Mouse (Mus musculus) ES-E14 (cell line): ENCODE measurements around the gene Psmc2.

ENCODE experiments used
- CHD2 ChIP-seq: IDR thresholded peaks from 2 replicates; pipeline ENCODE4 v1.6.1; 2014; ENCODE audit warnings: mild to moderate bottlenecking, low read depth, low read length, inconsistent platforms
- HCFC1 ChIP-seq: IDR thresholded peaks from 2 replicates; pipeline ENCODE4 v1.6.1; 2012; ENCODE audit warnings: low read length, inconsistent platforms, borderline replicate concordance; ENCODE audit not compliant: insufficient read depth
- MAFK ChIP-seq: IDR thresholded peaks from 2 replicates; pipeline ENCODE4 v1.6.1; 2014; ENCODE audit warnings: mild to moderate bottlenecking, low read depth, low read length, inconsistent platforms; ENCODE audit not compliant: insufficient read depth

DNA sequence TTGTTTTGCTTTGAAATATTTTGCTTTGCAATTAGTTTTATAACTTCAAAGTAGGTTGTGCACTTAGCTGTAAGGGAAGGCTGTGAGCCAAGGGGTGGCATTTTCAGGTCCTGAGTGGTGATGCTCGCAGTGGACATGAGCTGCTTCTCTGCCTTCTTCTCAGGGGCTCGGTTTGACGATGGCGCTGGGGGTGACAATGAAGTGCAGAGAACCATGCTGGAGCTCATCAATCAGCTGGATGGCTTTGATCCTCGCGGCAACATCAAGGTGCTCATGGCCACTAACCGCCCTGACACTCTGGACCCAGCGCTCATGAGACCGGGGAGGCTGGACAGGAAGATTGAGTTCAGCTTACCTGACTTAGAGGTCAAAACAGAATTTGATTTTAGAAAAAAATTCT, 17.8 kb downstream of the Psmc2 start:
- TF ChIP-seq HCFC1, result no peak
- no peak for TF ChIP-seq CHD2
- TF ChIP-seq MAFK, result no peak
